Mouse (Mus musculus): Measurements from ENCODE around the gene Tango6. TPM values are rescaled to one million over a fixed set of nuclear protein-coding genes. Genes with fewer than 3 reads are reported as not detected.

Tango6 gene
- polyA plus RNA-seq, 1 experiment, result not detected

DNA sequence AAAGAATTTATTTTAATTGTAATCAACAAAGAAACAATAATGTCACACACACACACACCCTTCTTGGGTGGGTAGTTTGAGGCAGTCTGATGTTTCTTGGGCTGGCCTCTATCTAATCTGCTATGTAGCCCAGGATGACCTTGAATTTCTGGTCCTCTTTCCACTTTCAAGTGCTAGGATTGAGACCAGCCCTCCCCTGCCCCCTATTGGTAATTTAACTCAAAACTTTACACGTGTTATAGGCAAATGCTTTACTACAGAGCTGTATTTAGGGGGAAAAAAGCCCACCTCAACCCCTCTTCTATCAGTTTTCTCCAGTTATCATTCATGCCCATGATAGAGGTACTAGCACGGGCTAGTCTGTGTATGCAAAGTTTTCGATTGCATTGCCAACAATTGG is 37.9 kb upstream of the Tango6 start:
- no peak overlapping the region for H3K27ac ChIP-seq (ENCODE audit: insufficient read depth, low read depth, low read length)
- H3K4me3 ChIP-seq (ENCODE audit: insufficient read depth, low read depth, low read length), result no peak overlapping the region
- no peak for TF ChIP-seq POLR2A (IDR thresholded peaks at IDR 0.05; ENCODE audit: insufficient read depth, low read depth, low read length)
- no peak for TF ChIP-seq CTCF (IDR thresholded peaks at IDR 0.05; ENCODE audit: insufficient read depth, low read depth, low read length)
- H3K4me1 ChIP-seq (ENCODE audit: control insufficient read depth, insufficient read depth, low read length), result no peaks in the 10 kb centered on the region
- 66% methylated on average over 3 of the region's 3 CpGs for whole genome bisulfite sequencing

GRCm38 (mm10) chr8:106646153-106646552 is 36.7 kb upstream of the Tango6 start:
- Histone ChIP-seq H3K4me1 (ENCODE audit: control insufficient read depth, insufficient read depth, low read length) (no peaks in the 10 kb centered on the region), H3K27ac (ENCODE audit: insufficient read depth, low read depth, low read length) (no peak overlapping the region), H3K4me3 (ENCODE audit: insufficient read depth, low read depth, low read length) (no peak overlapping the region)
- TF ChIP-seq CTCF (IDR thresholded peaks at IDR 0.05; ENCODE audit: insufficient read depth, low read depth, low read length) (no peak), POLR2A (IDR thresholded peaks at IDR 0.05; ENCODE audit: insufficient read depth, low read depth, low read length) (no peak)
- WGBS, result 96% methylated on average over 2 of the region's 2 CpGs

- TF ChIP-seq CTCF (IDR thresholded peaks at IDR 0.05; ENCODE audit: insufficient read depth, low read depth, low read length), result no peak
- TF ChIP-seq POLR2A (IDR thresholded peaks at IDR 0.05; ENCODE audit: insufficient read depth, low read depth, low read length), result no peak
- 89% methylated on average over 5 of the region's 5 CpGs for WGBS
- Histone ChIP-seq H3K4me3 (ENCODE audit: insufficient read depth, low read depth, low read length) (no peak overlapping the region), H3K27ac (ENCODE audit: insufficient read depth, low read depth, low read length) (no peak overlapping the region), H3K4me1 (ENCODE audit: control insufficient read depth, insufficient read depth, low read length) (no peaks in the 10 kb centered on the region)
These were observed 36.1 kb upstream of the Tango6 start for GRCm38 (mm10) chr8:106646731-106647130.

DNA sequence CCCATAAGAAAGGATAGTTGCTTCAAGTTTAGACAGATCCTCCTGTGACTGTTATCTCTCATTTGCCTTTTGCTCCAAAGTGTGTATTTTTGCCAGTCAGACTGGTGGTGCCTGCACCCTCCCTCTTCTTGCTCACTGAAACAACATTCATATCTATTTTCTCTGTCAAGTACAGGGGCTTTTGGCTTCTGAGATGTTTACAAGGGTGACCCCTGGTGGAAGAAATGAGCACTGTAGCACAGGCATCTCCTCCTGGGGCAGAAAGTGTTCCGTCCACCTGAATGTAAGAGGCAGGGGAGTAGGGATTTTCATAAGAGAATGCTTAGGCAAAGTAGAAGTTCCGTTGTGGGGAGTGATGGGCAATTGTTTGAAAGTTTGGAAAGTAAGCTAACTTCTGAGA is 35.5 kb upstream of the Tango6 start:
- 22% methylated on average over 2 of the region's 2 CpGs for WGBS

GRCm38 (mm10) chr8:106648421-106648820 is 34.4 kb upstream of the Tango6 start:
- Histone ChIP-seq H3K27ac (ENCODE audit: insufficient read depth, low read depth, low read length) (no peak overlapping the region), H3K4me3 (ENCODE audit: insufficient read depth, low read depth, low read length) (no peak overlapping the region), H3K4me1 (ENCODE audit: control insufficient read depth, insufficient read depth, low read length) (no peaks in the 10 kb centered on the region)
- 93% methylated on average over 8 of the region's 8 CpGs for WGBS
- TF ChIP-seq POLR2A (IDR thresholded peaks at IDR 0.05; ENCODE audit: insufficient read depth, low read depth, low read length) (no peak), CTCF (IDR thresholded peaks at IDR 0.05; ENCODE audit: insufficient read depth, low read depth, low read length) (no peak)

More for the DNA sequence above, 35.5 kb upstream of the Tango6 start:
- TF ChIP-seq POLR2A (IDR thresholded peaks at IDR 0.05; ENCODE audit: insufficient read depth, low read depth, low read length) (no peak), CTCF (IDR thresholded peaks at IDR 0.05; ENCODE audit: insufficient read depth, low read depth, low read length) (no peak)
- no peak overlapping the region for H3K4me3 ChIP-seq (ENCODE audit: insufficient read depth, low read depth, low read length)
- H3K4me1 ChIP-seq (ENCODE audit: control insufficient read depth, insufficient read depth, low read length), result no peaks in the 10 kb centered on the region
- H3K27ac ChIP-seq (ENCODE audit: insufficient read depth, low read depth, low read length), result no peak overlapping the region

GRCm38 (mm10) chr8:106651994-106652393 is 30.9 kb upstream of the Tango6 start:
- Histone ChIP-seq H3K27ac (ENCODE audit: insufficient read depth, low read depth, low read length) (no peak overlapping the region), H3K4me3 (ENCODE audit: insufficient read depth, low read depth, low read length) (no peak overlapping the region), H3K4me1 (ENCODE audit: control insufficient read depth, insufficient read depth, low read length) (no peaks in the 10 kb centered on the region)
- TF ChIP-seq CTCF (IDR thresholded peaks at IDR 0.05; ENCODE audit: insufficient read depth, low read depth, low read length), result no peak
- TF ChIP-seq POLR2A (IDR thresholded peaks at IDR 0.05; ENCODE audit: insufficient read depth, low read depth, low read length), result no peak
- WGBS, result 90% methylated on average over 3 of the region's 3 CpGs

- TF ChIP-seq CTCF (IDR thresholded peaks at IDR 0.05; ENCODE audit: insufficient read depth, low read depth, low read length) (no peak), POLR2A (IDR thresholded peaks at IDR 0.05; ENCODE audit: insufficient read depth, low read depth, low read length) (no peak)
- Histone ChIP-seq H3K4me1 (ENCODE audit: control insufficient read depth, insufficient read depth, low read length) (no peaks in the 10 kb centered on the region), H3K27ac (ENCODE audit: insufficient read depth, low read depth, low read length) (no peak overlapping the region), H3K4me3 (ENCODE audit: insufficient read depth, low read depth, low read length) (no peak overlapping the region)
These were observed 26.8 kb upstream of the Tango6 start for GRCm38 (mm10) chr8:106656046-106656445.

- WGBS, result 55% methylated on average over 2 of the region's 2 CpGs
- H3K4me3 ChIP-seq (ENCODE audit: insufficient read depth, low read depth, low read length), result no peak overlapping the region
- TF ChIP-seq CTCF (IDR thresholded peaks at IDR 0.05; ENCODE audit: insufficient read depth, low read depth, low read length) (no peak), POLR2A (IDR thresholded peaks at IDR 0.05; ENCODE audit: insufficient read depth, low read depth, low read length) (no peak)
- no peak overlapping the region for H3K27ac ChIP-seq (ENCODE audit: insufficient read depth, low read depth, low read length)
- H3K4me1 ChIP-seq (ENCODE audit: control insufficient read depth, insufficient read depth, low read length), result no peaks in the 10 kb centered on the region
These were observed 10.1 kb upstream of the Tango6 start for GRCm38 (mm10) chr8:106672786-106673185.

- WGBS, result 97% methylated on average over 15 of the region's 15 CpGs
- no peak overlapping the region for H3K27ac ChIP-seq (ENCODE audit: insufficient read depth, low read depth, low read length)
These were observed 8.6 kb upstream of the Tango6 start for GRCm38 (mm10) chr8:106674318-106674717.

DNA sequence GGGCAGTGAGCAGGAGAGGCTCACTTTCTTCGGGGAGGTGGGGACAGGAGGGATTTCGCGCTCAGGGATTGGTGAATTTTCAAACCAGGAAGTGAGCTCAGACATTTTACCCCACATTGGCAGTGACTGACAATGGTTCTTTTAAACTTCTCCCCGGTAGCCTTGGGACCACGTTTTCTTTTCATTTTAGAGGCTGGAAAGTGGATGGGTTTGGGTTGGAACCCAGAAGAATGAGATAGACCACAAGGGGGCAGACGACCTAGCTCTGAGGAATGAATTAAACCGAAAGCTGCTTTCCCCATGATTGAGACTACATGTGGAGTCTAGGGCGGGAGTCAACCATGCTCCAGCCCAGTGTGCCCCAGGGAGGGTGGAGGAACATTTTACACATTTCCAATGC is 8.0 kb upstream of the Tango6 start:
- Histone ChIP-seq H3K27ac (ENCODE audit: insufficient read depth, low read depth, low read length) (no peak overlapping the region), H3K4me3 (ENCODE audit: insufficient read depth, low read depth, low read length) (no peak overlapping the region), H3K4me1 (ENCODE audit: control insufficient read depth, insufficient read depth, low read length) (no peaks in the 10 kb centered on the region)
- WGBS, result 72% methylated on average over 8 of the region's 8 CpGs
- TF ChIP-seq CTCF (IDR thresholded peaks at IDR 0.05; ENCODE audit: insufficient read depth, low read depth, low read length), result no peak
- TF ChIP-seq POLR2A (IDR thresholded peaks at IDR 0.05; ENCODE audit: insufficient read depth, low read depth, low read length), result no peak

More at GRCm38 (mm10) chr8:106674318-106674717, 8.6 kb upstream of the Tango6 start:
- Histone ChIP-seq H3K4me1 (ENCODE audit: control insufficient read depth, insufficient read depth, low read length) (no peaks in the 10 kb centered on the region), H3K4me3 (ENCODE audit: insufficient read depth, low read depth, low read length) (no peak overlapping the region)
- TF ChIP-seq POLR2A (IDR thresholded peaks at IDR 0.05; ENCODE audit: insufficient read depth, low read depth, low read length) (no peak), CTCF (IDR thresholded peaks at IDR 0.05; ENCODE audit: insufficient read depth, low read depth, low read length) (no peak)

Measured in olfactory bulb, adult 2 months (tissue).